Mouse (Mus musculus): ENCODE measurements around the gene Ptpn3. TPM values are rescaled to one million over a fixed set of nuclear protein-coding genes. Genes with fewer than 3 reads are reported as not detected.

Ptpn3 gene
- 59.1 TPM for polyA plus RNA-seq (2014; fragmentation: Illumina TruSeq; extraction: RNeasy Lipid Tissue Mini Kit (QIAGEN cat#74804); ENCODE audit: low read depth, low replicate concordance)

DNA sequence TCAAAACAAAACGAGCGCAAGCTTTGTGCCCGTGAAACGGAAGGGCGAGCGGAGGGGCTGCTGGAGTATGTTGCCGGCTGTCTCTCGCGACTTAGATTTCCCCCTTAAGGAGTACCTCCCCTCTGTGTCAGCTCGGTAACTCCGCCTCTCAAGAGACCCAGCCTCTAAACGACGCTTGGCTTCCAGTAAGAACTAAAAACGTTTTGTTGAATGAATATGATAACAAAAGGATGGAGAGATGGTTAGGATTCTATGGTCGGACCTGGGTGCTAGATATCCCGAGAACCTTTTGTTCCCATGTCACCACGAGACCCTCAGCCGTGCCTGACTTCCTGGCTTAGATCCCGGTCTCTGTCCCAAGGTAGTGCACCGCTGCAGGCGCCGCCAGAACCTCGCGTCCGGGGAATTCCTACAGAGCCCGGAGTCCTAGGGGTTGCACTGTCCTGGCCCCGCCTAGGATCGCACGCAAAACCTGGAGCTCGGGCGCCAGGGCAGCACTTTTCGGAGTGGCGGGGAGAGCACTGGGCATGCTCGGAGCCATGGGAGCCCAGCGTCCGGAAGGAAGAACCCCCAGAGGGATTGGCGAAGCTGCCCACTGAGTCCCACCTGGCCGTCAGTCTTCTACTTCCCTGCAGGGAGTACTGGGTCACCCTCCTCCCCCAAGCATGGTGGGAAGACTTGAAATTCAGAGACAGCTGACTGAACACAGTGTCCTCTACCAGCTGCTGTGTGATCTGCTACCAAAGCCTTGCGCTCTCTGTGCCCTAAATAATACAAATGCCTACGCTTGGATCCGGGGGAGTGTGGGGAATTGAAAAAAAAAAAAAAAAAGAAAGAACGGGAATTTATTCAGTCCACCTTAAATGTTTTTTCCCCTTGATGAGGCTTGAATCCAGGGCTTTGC is at the start of gene Ptpn3:
TSS of gene Ptpn3 (minus strand) at position 428 of the 904 bp plus-strand sequence.

GRCm38 (mm10) chr4:57143026-57143937 is 158.4 kb downstream of the Ptpn3 start, which contains the start of gene Epb41l4b:
Gene Epb41l4b (minus strand): TSS chr4:57143437.

Other genes with a start within 250 kb of the Ptpn3 start
- gene Epb41l4b, start 158.4 kb downstream of the Ptpn3 start, polyA plus RNA-seq (2014; fragmentation: Illumina TruSeq; extraction: RNeasy Lipid Tissue Mini Kit (QIAGEN cat#74804); ENCODE audit: low read depth, low replicate concordance): 264 TPM
- gene Palm2, start 132.4 kb upstream of the Ptpn3 start, polyA plus RNA-seq (2014; fragmentation: Illumina TruSeq; extraction: RNeasy Lipid Tissue Mini Kit (QIAGEN cat#74804); ENCODE audit: low read depth, low replicate concordance): 1.1 TPM

Data from sigmoid colon, adult 10 weeks (tissue).